Mouse (Mus musculus): Measurements from ENCODE around the gene Gatd1. TPM values are rescaled to one million over a fixed set of nuclear protein-coding genes. Genes with fewer than 3 reads are reported as not detected.
"Not testable (repeated sequence)": the region's sequence is repeated elsewhere in the genome, so short reads cannot be mapped to it uniquely, and the experiment has no call there.

The Gatd1 gene
- polyA plus RNA-seq, 1 experiment, result 50.5 TPM

DNA sequence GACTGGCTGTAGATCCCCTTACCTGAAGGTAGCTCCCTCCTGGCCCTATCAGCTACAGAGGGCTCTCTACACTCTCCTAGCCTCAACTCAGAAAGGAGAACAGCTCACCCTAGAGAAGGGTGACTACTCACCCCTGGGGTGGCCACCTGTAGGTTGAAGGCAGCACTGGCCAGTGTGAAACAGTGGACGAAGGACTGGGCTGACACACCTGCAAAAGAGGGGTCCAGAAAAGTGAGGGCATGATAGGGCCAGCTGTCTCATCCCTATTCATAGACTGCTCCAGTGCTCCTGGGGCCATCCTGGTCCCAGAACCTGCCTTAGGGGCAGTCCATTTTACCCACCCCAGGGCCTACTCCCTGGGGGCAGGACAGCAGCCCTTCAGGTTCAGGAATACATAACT lies 2.3 kb downstream of the Gatd1 start:
- H3K27ac ChIP-seq (ENCODE audit: insufficient read depth, low read depth, low read length), result no peak overlapping the region
- H3K4me3 ChIP-seq (ENCODE audit: insufficient read depth, low read length), result no peak overlapping the region
- no peak for TF ChIP-seq POLR2A (IDR thresholded peaks at IDR 0.05; ENCODE audit: borderline replicate concordance, low read depth, low read length)
- no peak for TF ChIP-seq CTCF (IDR thresholded peaks at IDR 0.05; ENCODE audit: low read depth, low read length)
- peaks cover 9% of the 10 kb centered on the region for H3K4me1 ChIP-seq (ENCODE audit: control insufficient read depth, insufficient read depth, low read length)

- no peak for TF ChIP-seq CTCF (IDR thresholded peaks at IDR 0.05; ENCODE audit: low read depth, low read length)
- TF ChIP-seq POLR2A (IDR thresholded peaks at IDR 0.05; ENCODE audit: borderline replicate concordance, low read depth, low read length), result no peak
- H3K4me1 ChIP-seq (ENCODE audit: control insufficient read depth, insufficient read depth, low read length), result peaks cover 9% of the 10 kb centered on the region
Observed at GRCm38 (mm10) chr7:141410631-141411030, 3.3 kb downstream of the Gatd1 start.

GRCm38 (mm10) chr7:141408833-141409232 lies 5.1 kb downstream of the Gatd1 start:
- Histone ChIP-seq H3K27ac (ENCODE audit: insufficient read depth, low read depth, low read length) (no peak overlapping the region), H3K4me1 (ENCODE audit: control insufficient read depth, insufficient read depth, low read length) (peaks cover 4% of the 10 kb centered on the region), H3K4me3 (ENCODE audit: insufficient read depth, low read length) (no peak overlapping the region)
- TF ChIP-seq CTCF (IDR thresholded peaks at IDR 0.05; ENCODE audit: low read depth, low read length) (peak; percentile 39; the same call in 1 of the 2 replicates), POLR2A (IDR thresholded peaks at IDR 0.05; ENCODE audit: borderline replicate concordance, low read depth, low read length) (no peak)

More at GRCm38 (mm10) chr7:141410631-141411030, 3.3 kb downstream of the Gatd1 start:
- Histone ChIP-seq H3K4me3 (ENCODE audit: insufficient read depth, low read length) (no peak overlapping the region), H3K27ac (ENCODE audit: insufficient read depth, low read depth, low read length) (no peak overlapping the region)

DNA sequence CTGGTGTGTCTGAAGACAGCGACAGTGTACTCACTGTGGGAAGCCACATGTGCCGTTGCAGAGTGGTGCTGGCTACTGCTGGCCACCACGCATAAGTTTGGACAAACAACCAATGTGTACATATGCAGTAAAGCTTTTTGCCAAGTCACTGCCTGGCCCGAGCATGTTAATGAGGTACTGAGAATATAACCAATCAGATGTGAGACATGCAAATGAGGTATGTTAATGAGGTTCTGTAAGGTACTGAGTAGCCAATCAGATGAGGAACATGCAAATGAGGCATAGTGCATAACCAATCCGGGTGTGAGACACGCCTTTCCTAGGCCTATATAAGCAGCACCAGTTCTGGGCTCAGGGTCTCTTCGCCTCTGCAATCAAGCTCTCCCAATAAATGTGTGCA lies 6.3 kb downstream of the Gatd1 start:
- H3K4me1 ChIP-seq (ENCODE audit: control insufficient read depth, insufficient read depth, low read length); H3K4me3 ChIP-seq (ENCODE audit: insufficient read depth, low read length); H3K27ac ChIP-seq (ENCODE audit: insufficient read depth, low read depth, low read length): not testable (repeated sequence)

DNA sequence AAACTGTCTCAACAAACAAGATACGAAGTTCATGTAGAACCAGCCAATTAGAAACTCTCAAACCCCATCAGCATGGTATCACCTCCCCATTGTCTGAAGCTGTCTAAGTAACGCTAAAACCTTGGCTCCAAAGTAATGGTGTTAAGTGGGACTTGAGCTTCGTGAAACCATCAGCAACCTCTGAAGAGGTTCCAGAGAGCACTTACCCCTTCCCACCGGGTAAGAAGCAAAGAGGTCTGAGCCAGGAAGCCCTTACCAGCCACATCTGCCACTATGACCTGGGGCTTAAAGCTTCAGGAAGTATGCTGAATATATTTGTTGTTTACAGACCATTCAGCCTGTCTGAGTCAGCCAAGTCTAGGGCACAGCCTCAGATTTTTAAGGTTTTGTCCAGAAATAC lies 8.5 kb downstream of the Gatd1 start:
- H3K27ac ChIP-seq (ENCODE audit: insufficient read depth, low read depth, low read length), result no peak overlapping the region
- TF ChIP-seq CTCF (IDR thresholded peaks at IDR 0.05; ENCODE audit: low read depth, low read length) (no peak), POLR2A (IDR thresholded peaks at IDR 0.05; ENCODE audit: borderline replicate concordance, low read depth, low read length) (no peak)

DNA sequence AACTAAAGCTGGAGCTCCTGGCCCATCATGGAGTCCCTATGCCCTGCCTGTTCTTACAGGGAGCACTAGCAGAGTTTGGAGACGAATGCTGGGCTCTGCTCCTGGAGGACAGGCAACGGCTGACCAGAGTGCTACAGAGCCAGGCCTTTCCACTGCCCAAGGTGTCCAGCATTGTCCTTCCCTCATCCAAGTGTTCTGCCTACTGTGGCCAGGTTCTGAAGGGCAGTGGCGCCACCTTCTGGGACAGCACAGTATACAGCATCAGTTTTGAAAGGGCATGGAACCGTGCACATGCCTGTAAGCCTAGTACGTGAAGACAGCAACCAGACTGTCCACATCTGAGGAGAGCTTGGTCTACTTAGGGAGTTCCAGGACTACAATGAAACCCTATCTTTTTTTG lies 10.6 kb downstream of the Gatd1 start:
- no peak for TF ChIP-seq POLR2A (IDR thresholded peaks at IDR 0.05; ENCODE audit: borderline replicate concordance, low read depth, low read length)
- peak; percentile 48; the same call in 1 of the 2 replicates for TF ChIP-seq CTCF (IDR thresholded peaks at IDR 0.05; ENCODE audit: low read depth, low read length)
- H3K4me3 ChIP-seq (ENCODE audit: insufficient read depth, low read length), result no peak overlapping the region
- H3K27ac ChIP-seq (ENCODE audit: insufficient read depth, low read depth, low read length), result no peak overlapping the region
- no peaks in the 10 kb centered on the region for H3K4me1 ChIP-seq (ENCODE audit: control insufficient read depth, insufficient read depth, low read length)

More for the DNA sequence above, 8.5 kb downstream of the Gatd1 start:
- no peak overlapping the region for H3K4me3 ChIP-seq (ENCODE audit: insufficient read depth, low read length)
- peaks cover 4% of the 10 kb centered on the region for H3K4me1 ChIP-seq (ENCODE audit: control insufficient read depth, insufficient read depth, low read length)

- TF ChIP-seq POLR2A (IDR thresholded peaks at IDR 0.05; ENCODE audit: borderline replicate concordance, low read depth, low read length) (no peak), CTCF (IDR thresholded peaks at IDR 0.05; ENCODE audit: low read depth, low read length) (no peak)
- Histone ChIP-seq H3K27ac (ENCODE audit: insufficient read depth, low read depth, low read length) (no peak overlapping the region), H3K4me1 (ENCODE audit: control insufficient read depth, insufficient read depth, low read length) (peaks cover 14% of the 10 kb centered on the region), H3K4me3 (ENCODE audit: insufficient read depth, low read length) (no peak overlapping the region)
Observed at GRCm38 (mm10) chr7:141395348-141395747, 18.6 kb downstream of the Gatd1 start.

DNA sequence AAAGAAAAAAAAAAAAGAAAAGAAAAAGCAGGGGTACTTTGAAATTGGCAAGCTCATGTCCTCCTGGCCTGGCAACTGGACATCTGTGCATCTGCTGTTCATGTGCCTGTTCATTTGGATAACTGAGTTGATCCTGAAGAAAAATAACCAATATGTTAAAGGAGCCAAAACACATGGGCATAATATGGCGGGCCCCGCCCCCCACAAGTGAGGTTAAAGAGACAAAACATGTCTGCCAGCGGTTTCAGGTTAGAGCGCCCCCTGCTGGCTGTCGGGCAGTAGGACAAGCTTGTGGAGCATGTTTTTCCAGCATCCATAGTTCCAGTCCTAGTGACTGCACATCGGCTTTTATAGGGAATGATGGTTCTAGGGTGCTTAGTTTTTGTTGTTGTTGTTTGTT lies 19.2 kb downstream of the Gatd1 start:
- Histone ChIP-seq H3K4me1 (ENCODE audit: control insufficient read depth, insufficient read depth, low read length) (peaks cover 15% of the 10 kb centered on the region), H3K4me3 (ENCODE audit: insufficient read depth, low read length) (no peak overlapping the region), H3K27ac (ENCODE audit: insufficient read depth, low read depth, low read length) (0 out of 2 replicates have a peak overlapping the region, but pooled peaks have one; percentile 29)
- TF ChIP-seq CTCF (IDR thresholded peaks at IDR 0.05; ENCODE audit: low read depth, low read length) (peak; percentile 98), POLR2A (IDR thresholded peaks at IDR 0.05; ENCODE audit: borderline replicate concordance, low read depth, low read length) (no peak)

GRCm38 (mm10) chr7:141394158-141394557 lies 19.8 kb downstream of the Gatd1 start:
- TF ChIP-seq POLR2A (IDR thresholded peaks at IDR 0.05; ENCODE audit: borderline replicate concordance, low read depth, low read length) (no peak), CTCF (IDR thresholded peaks at IDR 0.05; ENCODE audit: low read depth, low read length) (no peak)
- Histone ChIP-seq H3K4me3 (ENCODE audit: insufficient read depth, low read length) (0 out of 2 replicates have a peak overlapping the region, but pooled peaks have one; percentile 2), H3K27ac (ENCODE audit: insufficient read depth, low read depth, low read length) (peak overlapping the region; percentile 58), H3K4me1 (ENCODE audit: control insufficient read depth, insufficient read depth, low read length) (peaks cover 15% of the 10 kb centered on the region)

DNA sequence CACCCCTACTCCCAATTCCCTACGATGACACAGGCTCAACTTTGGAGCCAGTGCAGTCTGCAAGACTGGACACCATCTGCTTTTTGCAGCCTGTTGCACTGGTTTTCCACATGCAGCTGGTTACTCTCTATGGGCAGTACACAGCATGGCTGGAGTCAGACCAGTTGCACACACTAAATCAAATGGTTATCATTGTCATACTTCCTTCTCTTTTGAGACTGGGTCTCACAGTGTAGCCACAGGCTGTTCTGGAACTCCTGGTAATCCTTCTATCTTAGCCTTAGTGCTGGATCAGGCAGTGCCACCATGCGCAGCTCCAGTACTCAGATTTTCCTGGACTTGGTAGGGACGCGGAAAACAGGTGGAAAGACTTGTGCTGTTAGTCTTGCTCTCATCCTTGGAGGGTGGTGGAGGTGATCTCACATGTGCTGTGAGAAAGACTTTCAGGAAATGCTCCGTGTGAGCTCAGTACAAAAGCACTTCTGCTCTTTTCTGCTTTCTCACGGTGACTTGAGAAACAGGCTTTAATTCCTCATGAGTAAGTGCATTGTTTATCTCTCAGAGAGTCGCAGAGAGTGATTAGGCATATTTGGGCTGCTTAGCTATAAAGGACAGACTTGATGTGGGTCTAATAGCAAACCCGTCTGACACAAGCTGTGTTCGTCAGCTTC lies 21.2 kb downstream of the Gatd1 start:
- peak overlapping the region; percentile 64 for H3K4me3 ChIP-seq (ENCODE audit: insufficient read depth, low read length)
- peak overlapping the region; percentile 77 for H3K27ac ChIP-seq (ENCODE audit: insufficient read depth, low read depth, low read length)
- peaks cover 15% of the 10 kb centered on the region for H3K4me1 ChIP-seq (ENCODE audit: control insufficient read depth, insufficient read depth, low read length)
- TF ChIP-seq POLR2A (IDR thresholded peaks at IDR 0.05; ENCODE audit: borderline replicate concordance, low read depth, low read length) (no peak), CTCF (IDR thresholded peaks at IDR 0.05; ENCODE audit: low read depth, low read length) (no peak)
